Mouse (Mus musculus) CH12.LX (cell line): ENCODE measurements at regions not wholly inside any gene's neighbourhood (a gene's known extent, or its start where the extent isn't known, plus 50 kb on each side); places are given as distances from the start of the nearest gene placed in this dataset.

Experiments used
- BHLHE40 ChIP-seq: IDR thresholded peaks from 2 replicates; pipeline ENCODE4 v1.6.1; 2011; ENCODE audit warnings: mild to moderate bottlenecking, low read depth, low read length, improper control_type of control experiment
- CHD2 ChIP-seq: IDR thresholded peaks from 2 replicates; pipeline ENCODE4 v1.6.1; 2011; ENCODE audit warnings: low read length, improper control_type of control experiment
- CTCF ChIP-seq, 2 experiments: IDR thresholded peaks in 1 of 2; conservative IDR thresholded peaks in 1 of 2; 2 replicates each; pipeline ENCODE4 v1.5.1; 2011 to 2012; ENCODE audit warnings: low read depth in 2 of 2, low read length in 2 of 2, improper control_type of control experiment in 1 of 2, inconsistent platforms in 1 of 2, mild to moderate bottlenecking in 1 of 2, moderate library complexity in 1 of 2
- E2F4 ChIP-seq: IDR thresholded peaks from 2 replicates; pipeline ENCODE4 v1.6.1; 2011; ENCODE audit warnings: low read depth, low read length, improper control_type of control experiment; ENCODE audit not compliant: insufficient replicate concordance
- ELF1 ChIP-seq: IDR thresholded peaks from 2 replicates; pipeline ENCODE4 v1.6.1; 2014; ENCODE audit warnings: low read depth, mild to moderate bottlenecking, inconsistent platforms, low read length, improper control_type of control experiment

GRCm38 (mm10) chr17:93555872-93556271 lies 357.1 kb downstream of the Adcyap1 start:
- no peak for TF ChIP-seq CHD2
- TF ChIP-seq CTCF (conservative IDR thresholded peaks at IDR 0.05 in 1 of 2, IDR thresholded peaks at IDR 0.05 in 1 of 2; ENCODE audit: low read depth in 2 of 2, low read length in 2 of 2), result no peak
- TF ChIP-seq BHLHE40, result no peak
- TF ChIP-seq ELF1, result no peak
- TF ChIP-seq E2F4, result no peak
